Mouse (Mus musculus) liver, adult 2 months (tissue): ENCODE results near the gene Mcu. TPM values are rescaled to one million over a fixed set of nuclear protein-coding genes. Genes with fewer than 3 reads are reported as not detected.

Source experiments
- DNase-seq: peaks from one replicate; pipeline ENCODE4 v3.0.0-alpha.2; 2011; ENCODE audit warnings: low read depth, low spot score; ENCODE audit errors: extremely low read depth
- H3K27ac ChIP-seq: fragments of 200-500 bp; replicated peaks from 2 replicates; pipeline ENCODE4 v1.5.1; 2012; ENCODE audit warnings: low read depth, mild to moderate bottlenecking, control low read depth, inconsistent platforms, low read length; ENCODE audit not compliant: insufficient read depth
- H3K27me3 ChIP-seq: fragments of 200-500 bp; 2 replicates; pipeline ENCODE4 v1.6.1; 2012; ENCODE audit warnings: mild to moderate bottlenecking, moderate library complexity, low read length, inconsistent platforms; ENCODE audit not compliant: control insufficient read depth, insufficient read depth
- H3K36me3 ChIP-seq: fragments of 200-500 bp; 2 replicates; pipeline ENCODE4 v1.6.1; 2012; ENCODE audit warnings: low read length, inconsistent platforms; ENCODE audit not compliant: control insufficient read depth, insufficient read depth
- H3K4me1 ChIP-seq: fragments of 200-500 bp; 2 replicates; pipeline ENCODE4 v1.6.1; 2011; ENCODE audit warnings: low read length; ENCODE audit not compliant: control insufficient read depth, insufficient read depth
- H3K4me3 ChIP-seq: fragments of 200-500 bp; 2 replicates; pipeline ENCODE4 v1.5.1; 2011; ENCODE audit warnings: low read depth, mild to moderate bottlenecking, control low read depth, low read length, moderate library complexity; ENCODE audit not compliant: insufficient read depth
- H3K79me2 ChIP-seq: fragments of 200-500 bp; 2 replicates; pipeline ENCODE4 v1.6.1; 2012; ENCODE audit warnings: inconsistent platforms, mild to moderate bottlenecking, low read length, moderate library complexity; ENCODE audit not compliant: control insufficient read depth, insufficient read depth
- H3K9ac ChIP-seq: fragments of 200-500 bp; 2 replicates; pipeline ENCODE4 v1.6.1; 2012; ENCODE audit warnings: low read depth, mild to moderate bottlenecking, control low read depth, inconsistent platforms, low read length
- CTCF ChIP-seq: fragments of 200-500 bp; IDR thresholded peaks from 2 replicates; pipeline ENCODE4 v1.5.1; 2011; ENCODE audit warnings: low read depth, low read length, control low read depth
- POLR2A ChIP-seq: fragments of 200-500 bp; IDR thresholded peaks from 2 replicates; pipeline ENCODE4 v1.6.1; 2011; ENCODE audit warnings: low read length, control low read depth; ENCODE audit not compliant: insufficient read depth; ENCODE audit errors: extremely low read depth
- WGBS: fragments of 180-500 bp; shearing (Covaris S2); methylation state at CpG from one replicate; pipeline ENCODE4 v1.1.7; 2018; 5-methylcytosine and 5-hydroxymethylcytosine counted together
- polyA plus RNA-seq: library from polyadenylated mRNA; depleted of rRNA; stranded (reverse); fragments of >200 nt; gene quantifications from 2 replicates; pipeline ENCODE4 v1.2.3, GENCODE M21; 2012
- total RNA-seq: library from RNA; depleted of rRNA; stranded (reverse); fragments of >200 nt; gene quantifications from 2 replicates; pipeline ENCODE4 v1.2.3, GENCODE M21; 2014

The Mcu gene
- total and polyA plus RNA-seq, 2 experiments: 11.5 to 12.9 TPM

DNA sequence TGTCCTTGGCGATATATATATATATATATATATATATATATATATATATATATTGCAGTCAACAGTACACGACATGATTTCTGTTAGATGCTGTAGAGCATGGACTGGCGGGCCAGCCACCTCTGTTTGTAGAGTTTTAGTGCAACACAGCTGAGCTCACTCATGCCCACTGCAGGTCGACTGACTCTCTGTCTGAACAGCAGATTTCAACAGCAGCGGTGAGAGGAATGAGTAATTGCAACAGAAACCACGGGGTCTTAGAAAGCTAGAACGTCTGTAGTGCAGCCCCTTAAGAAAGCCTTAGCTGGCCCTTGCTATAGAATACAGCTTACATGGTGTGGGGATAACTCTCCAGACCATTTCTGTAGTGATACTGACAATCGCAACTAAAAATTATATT, 121.6 kb downstream of the Mcu start:
- Histone ChIP-seq H3K9ac (no peak overlapping the region), H3K36me3 (no peaks in the 10 kb centered on the region), H3K4me1 (no peaks in the 10 kb centered on the region), H3K27ac (no peak overlapping the region), H3K27me3 (no peaks in the 10 kb centered on the region), H3K4me3 (no peak overlapping the region), H3K79me2 (peaks cover 4% of the 10 kb centered on the region; the same call in 1 of the 2 replicates)
- WGBS: 85% methylated on average over 8 of the region's 8 CpGs
- DNase-seq: no peak
- TF ChIP-seq CTCF (no peak), POLR2A (no peak)

DNA sequence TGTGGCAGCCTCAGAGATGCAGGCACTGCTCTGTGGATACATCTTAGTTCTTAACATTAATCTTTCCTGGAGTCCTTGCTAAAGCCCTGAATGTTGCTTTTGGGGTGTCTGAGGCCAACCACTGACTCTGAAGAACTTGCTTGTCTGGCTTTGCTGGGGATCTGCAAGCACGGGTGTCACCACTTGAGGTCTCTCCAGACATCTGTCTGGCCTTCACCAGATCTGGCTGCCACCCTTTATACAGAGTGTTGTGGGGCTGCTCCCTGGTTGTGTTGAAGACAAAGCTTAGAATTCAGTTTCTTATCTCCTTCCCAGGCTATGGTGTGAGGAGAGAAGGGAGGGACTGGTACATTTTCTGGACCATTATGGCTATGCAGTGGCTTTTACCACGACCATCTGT, 122.4 kb downstream of the Mcu start:
- Histone ChIP-seq H3K4me3 (no peak overlapping the region), H3K27me3 (no peaks in the 10 kb centered on the region), H3K79me2 (peaks cover 4% of the 10 kb centered on the region; the same call in 1 of the 2 replicates), H3K9ac (no peak overlapping the region), H3K4me1 (no peaks in the 10 kb centered on the region), H3K36me3 (no peaks in the 10 kb centered on the region), H3K27ac (no peak overlapping the region)
- peak; percentile 15 for DNase-seq
- WGBS: 29% methylated on average over 2 of the region's 2 CpGs
- TF ChIP-seq POLR2A (no peak), CTCF (peak; percentile 35)

DNA sequence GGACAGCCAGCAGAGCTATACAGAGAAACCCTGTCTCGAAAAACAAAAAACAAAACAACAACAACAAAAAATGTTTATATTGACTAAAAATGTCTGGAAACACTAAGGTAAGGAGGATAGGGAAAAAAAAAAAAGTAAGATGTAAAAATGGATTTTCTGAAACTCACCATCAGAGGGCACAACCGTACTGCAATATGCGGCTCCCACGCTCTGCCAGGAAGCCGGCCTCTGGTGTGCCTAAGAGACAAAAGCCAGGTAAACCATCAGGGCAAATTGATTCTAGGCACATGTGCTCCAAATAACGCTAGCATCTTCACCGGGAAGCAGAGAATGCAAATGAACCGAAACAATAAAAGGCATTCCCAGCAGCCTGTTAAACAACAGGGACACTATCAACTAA, 125.6 kb downstream of the Mcu start:
- TF ChIP-seq POLR2A (no peak), CTCF (peak; percentile 46; the same call in 1 of the 2 replicates)
- H3K27me3 ChIP-seq: no peaks in the 10 kb centered on the region
- peaks cover 5% of the 10 kb centered on the region for H3K36me3 ChIP-seq
- no peaks in the 10 kb centered on the region; the same call in 1 of the 2 replicates for H3K79me2 ChIP-seq
- H3K4me1 ChIP-seq: no peaks in the 10 kb centered on the region
- no peak overlapping the region for H3K9ac ChIP-seq
- DNase-seq: peak; percentile 44
- 87% methylated on average over 8 of the region's 8 CpGs for WGBS
- H3K27ac ChIP-seq: no peak overlapping the region
- H3K4me3 ChIP-seq: no peak overlapping the region

DNA sequence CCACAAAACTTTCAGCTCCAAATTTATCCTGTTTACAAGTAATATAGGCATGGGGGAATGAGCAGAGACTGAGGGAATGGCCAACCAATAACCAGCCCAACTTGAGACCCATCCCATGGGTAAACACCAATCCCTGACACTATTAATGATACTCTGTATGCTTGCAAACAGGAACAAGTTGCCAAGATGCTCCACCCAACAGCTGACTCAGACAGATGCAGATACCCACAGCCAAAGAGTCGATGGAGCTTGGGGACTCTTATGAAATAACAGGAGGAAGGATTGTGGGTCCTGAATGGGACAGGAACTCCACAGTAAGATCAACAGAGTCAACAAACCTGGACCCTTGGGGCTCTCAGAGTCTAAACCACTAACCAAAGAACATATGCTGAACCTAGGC, 127.1 kb downstream of the Mcu start:
- no peaks in the 10 kb centered on the region for H3K27me3 ChIP-seq
- no peaks in the 10 kb centered on the region for H3K4me1 ChIP-seq
- no peaks in the 10 kb centered on the region; the same call in 1 of the 2 replicates for H3K79me2 ChIP-seq
- no peak overlapping the region for H3K4me3 ChIP-seq
- H3K27ac ChIP-seq: no peak overlapping the region
- H3K9ac ChIP-seq: no peak overlapping the region
- H3K36me3 ChIP-seq: peaks cover 5% of the 10 kb centered on the region
- TF ChIP-seq CTCF (no peak), POLR2A (no peak)
- WGBS: 78% methylated on average over 1 of the region's 1 CpGs
- DNase-seq: no peak

GRCm38 (mm10) chr10:59487351-59487750, 129.1 kb downstream of the Mcu start:
- 78% methylated on average over 2 of the region's 2 CpGs for WGBS

GRCm38 (mm10) chr10:59484318-59484717, 132.2 kb downstream of the Mcu start:
- TF ChIP-seq POLR2A (no peak), CTCF (no peak)
- Histone ChIP-seq H3K4me3 (no peak overlapping the region), H3K36me3 (peaks cover 5% of the 10 kb centered on the region), H3K27me3 (no peaks in the 10 kb centered on the region), H3K79me2 (no peaks in the 10 kb centered on the region; the same call in 1 of the 2 replicates), H3K9ac (no peak overlapping the region), H3K4me1 (peaks cover 4% of the 10 kb centered on the region; the same call in 1 of the 2 replicates), H3K27ac (no peak overlapping the region)
- DNase-seq: no peak
- WGBS: 95% methylated on average over 6 of the region's 6 CpGs

More at GRCm38 (mm10) chr10:59487351-59487750, 129.1 kb downstream of the Mcu start:
- H3K27me3 ChIP-seq: no peaks in the 10 kb centered on the region
- no peak for TF ChIP-seq POLR2A
- no peak for TF ChIP-seq CTCF
- H3K79me2 ChIP-seq: no peaks in the 10 kb centered on the region; the same call in 1 of the 2 replicates
- no peaks in the 10 kb centered on the region for H3K4me1 ChIP-seq
- H3K27ac ChIP-seq: no peak overlapping the region
- H3K4me3 ChIP-seq: no peak overlapping the region
- peak; percentile 48 for DNase-seq
- peaks cover 5% of the 10 kb centered on the region for H3K36me3 ChIP-seq
- no peak overlapping the region for H3K9ac ChIP-seq
